Mouse (Mus musculus) liver, adult 10 weeks (tissue): ENCODE data around the gene Fgl2. TPM values are rescaled to one million over a fixed set of nuclear protein-coding genes. Genes with fewer than 3 reads are reported as not detected.

ENCODE experiments used
- polyA plus RNA-seq: library from polyadenylated mRNA; stranded (reverse); fragments of 350-450 nt; fragmentation: Illumina TruSeq; extraction: RNeasy Lipid Tissue Mini Kit (QIAGEN cat#74804); gene quantifications from one replicate; pipeline ENCODE4 v1.2.3, GENCODE M21; 2014; ENCODE audit warnings: low read depth, low replicate concordance

Fgl2 gene
- polyA plus RNA-seq, result 5.2 TPM

GRCm38 (mm10) chr5:21372493-21373179 lies at the start of gene Fgl2:
Fgl2 (plus strand) TSS chr5:21372642.

GRCm38 (mm10) chr5:21424614-21425602 lies 52.5 kb downstream of the Fgl2 start, which contains the start of the genes Ccdc146 and Fam185a:
Ccdc146 (minus strand) TSS chr5:21424677.
Fam185a (plus strand) TSS chr5:21424958.

Other genes with a start within 250 kb of the Fgl2 start
- 52.0 TPM for gene Gsap, start 186.4 kb upstream of the Fgl2 start, polyA plus RNA-seq
- not detected for gene Ccdc146, start 52.0 kb downstream of the Fgl2 start, polyA plus RNA-seq
- gene Fam185a, start 52.3 kb downstream of the Fgl2 start, polyA plus RNA-seq, result 13.7 TPM
- gene Lrrc17, start 170.9 kb downstream of the Fgl2 start, polyA plus RNA-seq, result 0.19 TPM